Mouse (Mus musculus) cerebellum, adult 18-20 months (tissue): ENCODE measurements around the gene Men1.
"Not testable (repeated sequence)": the region's sequence is repeated elsewhere in the genome, so short reads cannot be mapped to it uniquely, and the experiment has no call there.

Source experiments
- DNase-seq, 2 experiments: peaks; one replicate each; pipeline ENCODE4 v3.0.0; 2021

Gene Men1

GRCm38 (mm10) chr19:6305517-6306115, 29.2 kb upstream of the Men1 start:
- DNase-seq, result no peak

- DNase-seq, result peak; percentile 94
Measured at GRCm38 (mm10) chr19:6306137-6306551, 28.6 kb upstream of the Men1 start, which contains the start of gene Cdc42bpg. Gene Cdc42bpg (plus strand): TSS chr19:6306456.

DNA sequence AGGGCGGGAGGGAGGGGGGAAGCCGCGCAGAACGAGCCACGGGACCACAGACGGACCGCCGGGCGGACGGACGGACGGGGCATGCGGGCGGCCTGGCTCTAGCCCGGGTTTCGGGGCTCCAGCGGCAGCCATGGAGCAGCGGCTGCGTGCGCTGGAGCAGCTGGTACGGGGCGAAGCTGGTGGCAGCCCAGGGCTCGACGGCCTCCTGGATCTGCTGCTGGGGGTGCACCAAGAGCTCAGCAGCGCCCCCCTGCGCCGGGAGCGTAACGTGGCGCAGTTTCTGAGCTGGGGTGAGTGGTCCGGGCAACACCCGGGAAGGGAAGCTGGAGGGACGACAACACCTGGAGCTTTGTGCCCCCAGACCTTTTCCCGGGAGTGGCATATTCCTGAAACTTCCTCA, 28.2 kb upstream of the Men1 start:
- DNase-seq, result peak; percentile 69 to 85

- peak; percentile 53 to 55 for DNase-seq
Measured at GRCm38 (mm10) chr19:6307733-6308531, 26.8 kb upstream of the Men1 start.

DNA sequence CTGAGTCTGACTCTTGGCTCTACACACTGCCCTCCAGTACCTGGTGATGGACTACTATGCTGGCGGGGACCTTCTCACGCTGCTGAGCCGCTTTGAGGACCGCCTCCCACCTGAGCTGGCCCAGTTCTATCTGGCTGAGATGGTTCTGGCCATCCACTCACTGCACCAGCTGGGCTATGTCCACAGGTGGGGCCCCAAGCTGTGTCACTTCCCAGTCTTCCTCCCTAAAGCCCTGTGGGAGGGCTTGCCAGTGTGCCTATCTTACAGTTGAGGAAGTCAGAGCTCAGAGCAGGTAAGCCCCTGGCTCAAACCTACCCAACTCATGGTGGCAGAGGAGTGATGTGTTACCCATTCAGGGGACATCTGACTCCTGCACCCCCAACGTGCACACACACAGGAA, 24.6 kb upstream of the Men1 start:
- peak; percentile 54 to 67 for DNase-seq

DNA sequence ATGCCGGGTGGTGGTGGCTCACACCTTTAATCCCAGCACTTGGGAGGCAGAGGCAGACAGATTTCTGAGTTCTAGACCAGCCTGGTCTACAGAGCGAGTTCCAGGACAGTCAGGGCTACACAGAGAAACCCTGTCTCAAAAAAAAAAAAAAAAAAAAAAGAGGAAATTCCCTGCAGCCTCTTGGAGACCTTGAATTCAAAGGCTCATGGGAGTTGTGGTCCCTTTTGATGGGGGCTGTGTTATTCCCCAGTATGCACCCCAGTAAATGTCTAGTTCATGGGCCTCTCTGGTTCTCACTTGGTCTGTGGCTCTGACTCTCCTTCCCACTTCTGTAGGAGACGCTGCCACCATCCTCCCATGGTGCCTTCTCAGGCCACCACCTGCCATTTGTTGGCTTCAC, 23.0 kb upstream of the Men1 start:
- not testable (repeated sequence) for DNase-seq

DNA sequence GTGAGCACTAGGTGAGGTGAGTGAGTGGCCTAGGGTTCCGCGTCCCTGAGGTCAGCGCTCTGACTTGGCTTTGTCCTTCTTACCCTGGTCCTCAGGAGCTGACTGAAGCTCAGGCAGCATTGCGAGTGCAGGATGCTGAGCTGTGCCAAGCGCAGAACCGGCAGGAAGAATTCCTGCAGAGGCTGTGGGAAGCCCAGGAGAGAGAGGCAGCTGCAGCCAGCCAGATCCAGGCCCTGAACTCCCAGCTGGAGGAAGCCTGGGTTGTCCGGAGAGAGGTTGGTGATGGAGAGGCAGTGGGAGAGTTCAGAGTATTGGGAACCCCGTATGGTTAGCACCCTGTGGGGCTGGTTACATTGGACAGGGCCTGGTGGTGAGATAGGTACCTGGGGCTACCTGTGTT, 21.0 kb upstream of the Men1 start:
- DNase-seq, result no peak

DNA sequence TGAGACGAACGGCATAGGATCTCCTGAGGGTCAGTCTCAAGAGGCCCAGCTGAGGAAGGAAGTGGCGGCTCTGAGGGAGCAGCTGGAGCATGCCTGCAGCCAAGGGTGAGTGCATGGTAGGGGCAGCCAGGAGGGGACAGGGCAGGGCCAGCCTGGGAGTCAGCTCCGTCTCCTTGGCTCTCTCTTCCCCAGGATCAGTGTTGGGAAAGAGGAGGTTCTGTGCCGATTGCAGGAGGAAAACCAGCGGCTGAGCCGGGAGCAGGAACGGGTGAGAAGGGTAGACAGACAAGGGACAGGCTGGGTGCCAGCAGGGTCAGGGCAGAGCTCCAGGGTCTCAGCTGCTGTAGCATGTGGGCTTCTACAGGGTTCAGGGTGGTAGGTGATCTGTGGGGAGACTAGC, 20.3 kb upstream of the Men1 start:
- DNase-seq, result no peak

DNA sequence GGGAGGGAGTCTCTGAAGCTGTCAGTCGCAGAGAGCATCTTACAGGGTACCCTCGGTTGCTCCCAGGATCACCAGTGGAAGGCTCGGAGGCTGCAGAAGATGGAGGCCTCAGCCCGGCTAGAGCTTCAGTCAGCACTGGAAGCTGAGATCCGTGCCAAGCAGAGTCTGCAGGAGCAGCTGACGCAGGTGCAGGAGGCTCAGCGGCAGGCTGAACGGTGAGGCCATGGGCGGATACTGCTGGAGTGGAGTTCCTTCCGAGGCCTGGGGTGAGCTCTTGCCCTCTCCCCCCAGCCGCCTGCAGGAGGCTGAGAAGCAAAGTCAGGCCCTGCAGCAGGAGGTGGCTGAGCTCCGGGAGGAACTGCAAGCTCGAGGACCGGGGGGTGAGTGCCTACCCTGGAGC, 19.2 kb upstream of the Men1 start:
- DNase-seq, result peak; percentile 76 to 82

- DNase-seq, result no peak
Measured at GRCm38 (mm10) chr19:6318145-6318544, 16.6 kb upstream of the Men1 start.

DNA sequence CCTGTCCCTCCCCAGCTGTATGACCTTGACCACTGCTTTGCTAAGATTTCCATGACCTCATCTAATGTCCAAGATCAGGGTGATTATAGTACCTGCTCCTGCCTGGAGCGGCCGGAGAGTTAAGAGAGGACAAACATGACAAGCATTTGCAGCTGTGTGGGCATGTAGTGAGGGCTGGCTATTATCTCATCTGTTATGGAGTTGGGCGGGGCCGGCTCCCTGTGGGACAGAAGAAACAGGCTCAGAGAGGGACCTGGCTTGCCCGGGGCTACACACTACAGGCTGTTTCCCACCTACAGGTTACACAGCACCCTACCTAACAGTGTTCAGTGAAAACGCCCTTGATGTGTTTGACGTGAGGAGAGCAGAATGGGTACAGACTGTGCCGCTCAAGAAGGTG, 13.4 kb upstream of the Men1 start:
- DNase-seq, result no peak

DNA sequence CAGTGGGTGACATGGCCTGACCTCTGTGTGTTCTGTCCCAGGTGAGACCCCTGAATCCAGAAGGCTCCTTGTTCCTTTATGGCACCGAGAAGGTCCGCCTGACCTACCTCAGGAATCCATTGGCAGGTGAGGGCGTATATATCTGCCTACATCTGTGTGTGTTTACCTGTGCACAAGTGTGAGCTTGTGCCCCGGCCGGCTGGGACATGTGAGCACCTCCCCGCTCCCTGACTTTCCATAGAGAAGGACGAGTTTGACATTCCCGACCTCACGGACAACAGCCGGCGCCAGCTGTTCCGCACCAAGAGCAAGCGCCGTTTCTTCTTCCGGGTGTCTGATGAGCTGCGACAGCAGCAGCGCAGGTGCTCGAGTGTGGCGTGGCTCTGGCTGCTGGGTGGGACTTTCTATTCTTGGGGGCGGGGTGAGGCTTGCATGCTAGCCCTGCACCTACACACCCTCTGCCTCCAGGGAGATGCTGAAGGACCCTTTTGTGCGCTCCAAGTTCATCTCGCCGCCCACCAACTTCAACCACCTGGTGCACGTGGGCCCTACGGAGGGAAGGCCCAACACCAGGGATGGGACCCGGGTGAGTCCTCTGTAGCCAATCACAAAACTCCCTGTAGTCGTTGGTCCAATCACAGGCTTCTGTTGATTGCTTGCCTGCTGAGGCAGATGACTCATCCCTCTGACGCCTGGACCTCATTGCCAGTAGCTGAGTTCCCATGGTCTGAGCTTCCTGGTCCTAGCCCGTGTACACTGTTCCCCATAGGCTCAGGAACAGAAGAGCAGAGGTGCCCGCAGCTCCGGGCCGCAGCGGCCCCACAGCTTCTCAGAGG, 12.8 kb upstream of the Men1 start:
- peak in 1 of 2 experiments; percentile 39 for DNase-seq

DNA sequence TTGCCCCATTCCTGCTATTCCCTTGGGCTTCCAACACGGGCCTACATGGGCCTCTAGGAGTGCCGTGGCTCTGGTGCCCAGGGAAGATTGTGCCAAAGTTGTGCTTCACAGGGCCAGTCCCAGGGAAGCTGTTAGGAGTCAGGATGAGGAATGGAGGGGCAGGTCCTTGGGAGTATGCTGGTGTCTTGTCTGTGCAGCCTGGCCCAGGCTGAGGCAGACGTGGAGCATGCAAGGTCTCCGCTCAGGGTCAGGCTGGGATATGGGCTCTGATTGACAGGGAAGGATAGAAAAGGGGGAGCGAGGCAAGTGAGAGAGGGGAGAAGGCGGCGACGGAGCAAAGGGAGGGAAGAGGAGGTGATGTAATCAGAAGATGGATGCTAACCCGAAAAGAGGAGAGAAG, 10.0 kb upstream of the Men1 start:
- DNase-seq, result no peak

DNA sequence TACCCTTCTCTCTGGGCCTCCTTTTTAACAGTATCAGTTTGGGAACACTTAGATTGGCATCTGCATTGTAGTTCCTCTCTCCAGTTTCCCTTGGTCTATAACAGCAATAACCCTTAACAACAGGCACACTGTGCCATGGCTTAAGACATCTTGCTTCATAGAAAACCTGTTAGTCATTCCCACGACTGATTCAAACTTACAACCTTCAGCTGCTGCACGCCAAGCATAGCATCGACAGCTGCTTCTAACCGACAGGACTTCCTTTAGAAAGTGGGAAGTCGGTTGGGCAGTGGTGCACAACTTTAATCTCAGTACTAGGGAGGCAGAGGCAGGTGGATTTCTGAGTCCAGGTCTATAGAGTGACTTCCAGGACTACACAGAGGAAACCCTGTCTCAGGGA, 3.6 kb upstream of the Men1 start:
- DNase-seq, result no peak

DNA sequence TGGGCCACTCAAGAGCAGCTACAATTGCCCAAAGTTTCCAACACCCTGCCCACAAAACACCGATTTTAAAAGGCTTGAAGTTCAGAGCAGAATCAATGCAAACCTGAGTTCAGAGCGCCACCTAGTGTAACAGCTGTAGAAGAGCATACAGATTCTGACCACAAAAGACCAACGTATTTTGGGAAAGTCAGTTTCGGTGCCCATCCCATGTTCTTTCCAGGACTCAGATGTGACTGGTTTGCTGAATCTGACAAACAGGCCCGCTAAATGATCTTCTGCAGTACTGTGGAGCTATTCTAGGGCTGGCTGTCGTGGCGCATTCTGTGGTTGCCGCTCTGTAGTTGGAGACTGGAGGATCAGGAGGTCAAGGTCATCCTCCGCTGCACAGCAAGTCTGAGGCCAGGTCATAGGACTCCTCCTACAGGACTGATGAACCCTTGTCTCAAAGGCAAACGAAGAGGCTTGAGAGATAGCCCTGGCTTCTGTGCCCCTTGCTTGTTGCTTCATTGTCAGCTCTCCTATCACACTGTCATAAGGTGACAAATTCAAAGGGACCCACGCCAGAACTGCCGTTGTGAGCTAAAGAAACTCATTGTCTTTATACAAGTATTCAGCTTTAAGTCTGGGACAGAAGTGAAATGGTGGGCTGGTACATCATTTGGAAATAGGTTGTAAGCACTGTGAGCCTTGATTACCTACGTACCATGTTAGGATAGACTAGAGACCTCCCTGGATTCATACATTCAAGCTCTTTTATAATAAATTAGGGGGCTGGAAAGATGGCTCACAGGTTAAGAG, 2.9 kb upstream of the Men1 start:
- peak; percentile 66 to 77 for DNase-seq

DNA sequence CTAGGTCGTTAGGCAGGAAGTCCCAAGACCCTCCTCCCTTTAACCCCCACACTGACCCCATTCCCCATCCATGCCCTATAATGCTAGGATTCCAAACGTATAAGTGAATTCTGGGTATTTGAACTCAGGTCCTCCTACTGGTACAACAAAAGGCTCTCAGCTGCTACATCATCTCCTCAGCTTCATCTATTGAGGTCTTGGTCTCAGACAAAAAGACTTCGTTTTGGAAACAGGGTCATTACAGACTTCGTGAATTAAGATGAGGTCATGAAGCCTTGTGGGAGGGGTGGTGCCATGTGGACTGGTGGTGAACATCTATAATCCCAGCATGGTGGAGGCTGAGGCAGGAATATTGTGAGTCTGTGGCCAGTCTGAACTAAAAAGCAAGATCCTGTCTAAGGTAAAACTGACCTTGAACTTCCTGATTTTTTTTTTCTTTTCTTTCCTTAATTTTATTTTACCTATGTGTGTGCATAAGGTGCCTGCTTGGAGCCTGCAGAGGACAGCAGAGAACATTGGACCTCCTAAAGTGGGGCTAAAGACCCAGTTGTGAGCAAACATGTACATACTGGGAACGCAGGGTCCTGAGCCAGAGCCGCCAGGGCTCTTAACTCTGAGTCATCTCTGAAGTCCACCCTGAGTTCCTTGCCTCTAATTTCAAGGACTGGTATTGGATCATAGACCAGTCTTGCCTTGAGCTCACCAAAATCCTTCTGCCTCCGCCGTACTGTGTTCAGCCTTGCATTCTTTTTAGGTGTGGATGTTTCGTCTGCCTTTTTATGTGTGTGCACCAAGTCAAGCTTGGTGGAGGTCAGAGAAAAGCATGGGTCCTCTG, 801 bp upstream of the Men1 start:
- DNase-seq, result no peak

- peak in 1 of 2 experiments; percentile 50 for DNase-seq
Measured at GRCm38 (mm10) chr19:6335458-6335827, 664 bp downstream of the Men1 start.

GRCm38 (mm10) chr19:6336920-6337319, 2.1 kb downstream of the Men1 start:
- no peak for DNase-seq

- no peak for DNase-seq
Measured at GRCm38 (mm10) chr19:6338171-6338570, 3.4 kb downstream of the Men1 start.

DNA sequence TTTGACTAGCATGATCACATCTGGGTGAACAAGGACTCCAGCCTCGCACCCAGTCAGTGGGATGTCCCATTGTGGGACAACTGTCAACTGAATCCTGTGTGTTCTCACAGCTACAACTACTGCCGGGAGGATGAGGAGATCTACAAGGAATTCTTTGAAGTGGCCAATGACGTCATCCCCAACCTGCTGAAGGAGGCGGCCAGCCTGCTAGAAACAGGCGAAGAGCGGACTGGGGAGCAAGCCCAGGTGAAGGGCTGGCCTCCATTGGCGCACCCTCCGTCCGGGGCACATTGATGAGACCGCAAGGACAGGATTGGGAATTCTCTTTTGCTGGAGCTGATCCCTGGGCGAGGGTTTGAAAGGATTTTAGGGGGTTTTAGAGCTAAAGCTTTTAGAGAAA, 3.9 kb downstream of the Men1 start:
- no peak for DNase-seq

DNA sequence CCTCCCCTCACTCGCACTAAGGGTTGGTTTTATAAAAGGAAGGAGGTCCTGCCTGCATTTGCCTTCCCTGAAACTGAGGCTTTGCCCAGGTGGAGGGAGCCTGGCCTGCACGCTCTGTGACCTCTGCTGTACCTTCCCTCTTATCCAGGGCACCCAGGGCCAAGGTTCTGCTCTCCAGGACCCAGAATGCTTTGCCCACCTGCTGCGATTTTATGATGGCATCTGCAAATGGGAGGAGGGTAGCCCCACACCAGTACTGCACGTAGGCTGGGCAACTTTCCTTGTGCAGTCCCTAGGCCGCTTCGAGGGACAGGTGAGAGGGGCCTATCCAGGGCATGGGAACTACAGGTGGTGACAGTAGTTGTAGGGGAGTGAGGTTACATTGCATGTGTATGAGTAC, 4.4 kb downstream of the Men1 start:
- DNase-seq, result no peak
